Mouse (Mus musculus): ENCODE results near the gene Iqcd. TPM values are rescaled to one million over a fixed set of nuclear protein-coding genes. Genes with fewer than 3 reads are reported as not detected.
A peak's percentile ranks its signal among the peaks of the same experiment; 100 is the strongest.

Iqcd gene
- polyA plus RNA-seq, 1 experiment from 2014 or later, result 0.69 TPM

- peaks cover 26% of the 10 kb centered on the region for H3K4me1 ChIP-seq
- no peak for ATAC-seq (ENCODE audit: insufficient read depth, low FRiP score, low read depth)
- H3K4me3 ChIP-seq (replicated peaks), result peak overlapping the region; percentile 82
- H3K9me3 ChIP-seq, result no peaks in the 10 kb centered on the region
- H3K27ac ChIP-seq, result peak overlapping the region; percentile 75
- peak overlapping the region; percentile 82 for H3K4me2 ChIP-seq
- 1% methylated on average over 28 of the region's 29 CpGs for WGBS
- peaks cover 15% of the 10 kb centered on the region; the same call in 1 of the 2 replicates for H3K36me3 ChIP-seq
- peak overlapping the region; percentile 72 for H3K9ac ChIP-seq
- H3K27me3 ChIP-seq (replicated peaks), result no peaks in the 10 kb centered on the region
Measured at GRCm38 (mm10) chr5:120587940-120588568, 762 bp upstream of the Iqcd start.

GRCm38 (mm10) chr5:120590356-120591010 lies 1.7 kb downstream of the Iqcd start:
- no peak for ATAC-seq (ENCODE audit: insufficient read depth, low FRiP score, low read depth)
- Histone ChIP-seq H3K27ac (no peak overlapping the region), H3K4me3 (replicated peaks) (no peak overlapping the region), H3K9ac (no peak overlapping the region), H3K4me2 (no peak overlapping the region), H3K4me1 (peaks cover 22% of the 10 kb centered on the region), H3K27me3 (replicated peaks) (no peaks in the 10 kb centered on the region), H3K9me3 (no peaks in the 10 kb centered on the region), H3K36me3 (no peaks in the 10 kb centered on the region)
- 71% methylated on average over 16 of the region's 16 CpGs for WGBS

GRCm38 (mm10) chr5:120592141-120592540 lies 3.3 kb downstream of the Iqcd start:
- Histone ChIP-seq H3K4me3 (replicated peaks) (no peak overlapping the region), H3K36me3 (no peaks in the 10 kb centered on the region), H3K4me1 (peaks cover 12% of the 10 kb centered on the region), H3K9ac (no peak overlapping the region), H3K4me2 (no peak overlapping the region), H3K27ac (no peak overlapping the region), H3K27me3 (replicated peaks) (no peaks in the 10 kb centered on the region), H3K9me3 (no peaks in the 10 kb centered on the region)
- no peak for ATAC-seq (ENCODE audit: insufficient read depth, low FRiP score, low read depth)
- 62% methylated on average over 7 of the region's 7 CpGs for WGBS

- Histone ChIP-seq H3K27me3 (replicated peaks) (no peaks in the 10 kb centered on the region), H3K4me3 (replicated peaks) (no peak overlapping the region), H3K4me1 (no peaks in the 10 kb centered on the region), H3K4me2 (no peak overlapping the region), H3K27ac (no peak overlapping the region), H3K9ac (no peak overlapping the region), H3K9me3 (no peaks in the 10 kb centered on the region), H3K36me3 (no peaks in the 10 kb centered on the region)
- ATAC-seq (ENCODE audit: insufficient read depth, low FRiP score, low read depth), result no peak
- 86% methylated on average over 6 of the region's 6 CpGs for WGBS
Measured at GRCm38 (mm10) chr5:120594485-120594884, 5.7 kb downstream of the Iqcd start.

- no peaks in the 10 kb centered on the region for H3K27me3 ChIP-seq (replicated peaks)
- ATAC-seq (ENCODE audit: insufficient read depth, low FRiP score, low read depth), result peak; percentile 69; the same call in 1 of the 2 replicates
- 82% methylated on average over 6 of the region's 6 CpGs for WGBS
Measured at GRCm38 (mm10) chr5:120599625-120600024, 10.8 kb downstream of the Iqcd start.

GRCm38 (mm10) chr5:120600946-120601668 lies 12.3 kb downstream of the Iqcd start:
- no peaks in the 10 kb centered on the region for H3K36me3 ChIP-seq
- H3K27me3 ChIP-seq (replicated peaks), result no peaks in the 10 kb centered on the region
- no peaks in the 10 kb centered on the region for H3K9me3 ChIP-seq
- H3K4me1 ChIP-seq, result peaks cover 4% of the 10 kb centered on the region; the same call in 1 of the 2 replicates
- no peak overlapping the region for H3K4me2 ChIP-seq
- H3K4me3 ChIP-seq (replicated peaks), result no peak overlapping the region
- H3K27ac ChIP-seq, result no peak overlapping the region
- ATAC-seq (ENCODE audit: insufficient read depth, low FRiP score, low read depth), result no peak
- H3K9ac ChIP-seq, result no peak overlapping the region
- 50% methylated on average over 11 of the region's 11 CpGs for WGBS

More at GRCm38 (mm10) chr5:120599625-120600024, 10.8 kb downstream of the Iqcd start:
- Histone ChIP-seq H3K4me3 (replicated peaks) (no peak overlapping the region), H3K9me3 (no peaks in the 10 kb centered on the region), H3K4me2 (no peak overlapping the region), H3K36me3 (no peaks in the 10 kb centered on the region), H3K9ac (no peak overlapping the region), H3K27ac (no peak overlapping the region), H3K4me1 (no peaks in the 10 kb centered on the region)

- no peak for ATAC-seq (ENCODE audit: insufficient read depth, low FRiP score, low read depth)
- WGBS, result 90% methylated on average over 12 of the region's 12 CpGs
- Histone ChIP-seq H3K4me3 (replicated peaks) (no peak overlapping the region), H3K4me1 (peaks cover 4% of the 10 kb centered on the region; the same call in 1 of the 2 replicates), H3K9me3 (no peaks in the 10 kb centered on the region), H3K9ac (no peak overlapping the region), H3K27ac (no peak overlapping the region), H3K27me3 (replicated peaks) (no peaks in the 10 kb centered on the region), H3K36me3 (no peaks in the 10 kb centered on the region), H3K4me2 (no peak overlapping the region)
Measured at GRCm38 (mm10) chr5:120602210-120602609, 13.4 kb downstream of the Iqcd start.

- Histone ChIP-seq H3K36me3 (peaks cover 6% of the 10 kb centered on the region; the same call in 1 of the 2 replicates), H3K9ac (no peak overlapping the region)
- ATAC-seq (ENCODE audit: insufficient read depth, low FRiP score, low read depth), result no peak
Measured at GRCm38 (mm10) chr5:120603515-120603914, 14.7 kb downstream of the Iqcd start.

GRCm38 (mm10) chr5:120604839-120605238 lies 16.0 kb downstream of the Iqcd start:
- no peak for ATAC-seq (ENCODE audit: insufficient read depth, low FRiP score, low read depth)
- 1% methylated on average over 6 of the region's 6 CpGs for WGBS
- no peak overlapping the region for H3K9ac ChIP-seq

More at GRCm38 (mm10) chr5:120603515-120603914, 14.7 kb downstream of the Iqcd start:
- no peaks in the 10 kb centered on the region for H3K9me3 ChIP-seq
- peaks cover 4% of the 10 kb centered on the region; the same call in 1 of the 2 replicates for H3K4me1 ChIP-seq
- no peak overlapping the region for H3K27ac ChIP-seq
- no peaks in the 10 kb centered on the region for H3K27me3 ChIP-seq (replicated peaks)
- no peak overlapping the region for H3K4me3 ChIP-seq (replicated peaks)
- 75% methylated on average over 7 of the region's 7 CpGs for WGBS
- no peak overlapping the region for H3K4me2 ChIP-seq

GRCm38 (mm10) chr5:120605241-120605661 lies 16.4 kb downstream of the Iqcd start:
- H3K36me3 ChIP-seq, result peaks cover 10% of the 10 kb centered on the region; the same call in 1 of the 2 replicates
- peak overlapping the region; percentile 71 for H3K4me2 ChIP-seq
- H3K9me3 ChIP-seq, result no peaks in the 10 kb centered on the region
- 0% methylated on average over 10 of the region's 10 CpGs for WGBS
- peak overlapping the region; percentile 35 for H3K4me3 ChIP-seq (replicated peaks)
- H3K4me1 ChIP-seq, result peaks cover 4% of the 10 kb centered on the region; the same call in 1 of the 2 replicates
- H3K9ac ChIP-seq, result 0 out of 2 replicates have a peak overlapping the region, but pooled peaks have one; percentile 4
- H3K27ac ChIP-seq, result peak overlapping the region; percentile 11; the same call in 1 of the 2 replicates
- no peaks in the 10 kb centered on the region for H3K27me3 ChIP-seq (replicated peaks)
- ATAC-seq (ENCODE audit: insufficient read depth, low FRiP score, low read depth), result peak; percentile 26; the same call in 1 of the 2 replicates

More at GRCm38 (mm10) chr5:120604839-120605238, 16.0 kb downstream of the Iqcd start:
- Histone ChIP-seq H3K4me1 (peaks cover 4% of the 10 kb centered on the region; the same call in 1 of the 2 replicates), H3K36me3 (peaks cover 10% of the 10 kb centered on the region; the same call in 1 of the 2 replicates), H3K4me2 (peak overlapping the region; percentile 71), H3K27me3 (replicated peaks) (no peaks in the 10 kb centered on the region), H3K9me3 (no peaks in the 10 kb centered on the region), H3K27ac (peak overlapping the region; percentile 11; the same call in 1 of the 2 replicates), H3K4me3 (replicated peaks) (peak overlapping the region; percentile 35)

GRCm38 (mm10) chr5:120605688-120606087 lies 16.9 kb downstream of the Iqcd start:
- peaks cover 10% of the 10 kb centered on the region; the same call in 1 of the 2 replicates for H3K36me3 ChIP-seq
- H3K4me2 ChIP-seq, result peak overlapping the region; percentile 71
- H3K4me1 ChIP-seq, result peaks cover 4% of the 10 kb centered on the region; the same call in 1 of the 2 replicates
- no peak overlapping the region for H3K27ac ChIP-seq
- under 1% methylated on average over 8 of the region's 8 CpGs for WGBS
- H3K4me3 ChIP-seq (replicated peaks), result peak overlapping the region; percentile 35
- H3K9ac ChIP-seq, result no peak overlapping the region
- no peaks in the 10 kb centered on the region for H3K27me3 ChIP-seq (replicated peaks)
- H3K9me3 ChIP-seq, result no peaks in the 10 kb centered on the region
- ATAC-seq (ENCODE audit: insufficient read depth, low FRiP score, low read depth), result peak; percentile 59; the same call in 1 of the 2 replicates
